Mouse (Mus musculus): ENCODE results near the gene Ptms. TPM values are rescaled to one million over a fixed set of nuclear protein-coding genes. Genes with fewer than 3 reads are reported as not detected.

Ptms gene
- polyA plus RNA-seq, 1 experiment from 2014 or later, result 609 TPM

GRCm38 (mm10) chr6:124932314-124932695 lies 12.4 kb upstream of the Ptms start:
- Histone ChIP-seq H3K36me3 (ENCODE audit: control insufficient read depth, insufficient read depth, low read length) (peaks cover 28% of the 10 kb centered on the region), H3K27ac (ENCODE audit: low read depth, low read length) (peak overlapping the region; percentile 98), H3K4me3 (ENCODE audit: low read length) (peak overlapping the region; percentile 97), H3K9ac (ENCODE audit: low read depth, low read length) (peak overlapping the region; percentile 99), H3K4me1 (ENCODE audit: control insufficient read depth, insufficient read depth, low read depth, low read length) (peaks cover 18% of the 10 kb centered on the region), H3K4me2 (ENCODE audit: low read length) (peak overlapping the region; percentile 69), H3K27me3 (replicated peaks; ENCODE audit: control insufficient read depth, insufficient read depth, low read length) (no peaks in the 10 kb centered on the region), H3K9me3 (ENCODE audit: control insufficient read depth, low read length) (no peaks in the 10 kb centered on the region)
- whole genome bisulfite sequencing, result 43% methylated on average over 12 of the region's 12 CpGs
- no peak for ATAC-seq

DNA sequence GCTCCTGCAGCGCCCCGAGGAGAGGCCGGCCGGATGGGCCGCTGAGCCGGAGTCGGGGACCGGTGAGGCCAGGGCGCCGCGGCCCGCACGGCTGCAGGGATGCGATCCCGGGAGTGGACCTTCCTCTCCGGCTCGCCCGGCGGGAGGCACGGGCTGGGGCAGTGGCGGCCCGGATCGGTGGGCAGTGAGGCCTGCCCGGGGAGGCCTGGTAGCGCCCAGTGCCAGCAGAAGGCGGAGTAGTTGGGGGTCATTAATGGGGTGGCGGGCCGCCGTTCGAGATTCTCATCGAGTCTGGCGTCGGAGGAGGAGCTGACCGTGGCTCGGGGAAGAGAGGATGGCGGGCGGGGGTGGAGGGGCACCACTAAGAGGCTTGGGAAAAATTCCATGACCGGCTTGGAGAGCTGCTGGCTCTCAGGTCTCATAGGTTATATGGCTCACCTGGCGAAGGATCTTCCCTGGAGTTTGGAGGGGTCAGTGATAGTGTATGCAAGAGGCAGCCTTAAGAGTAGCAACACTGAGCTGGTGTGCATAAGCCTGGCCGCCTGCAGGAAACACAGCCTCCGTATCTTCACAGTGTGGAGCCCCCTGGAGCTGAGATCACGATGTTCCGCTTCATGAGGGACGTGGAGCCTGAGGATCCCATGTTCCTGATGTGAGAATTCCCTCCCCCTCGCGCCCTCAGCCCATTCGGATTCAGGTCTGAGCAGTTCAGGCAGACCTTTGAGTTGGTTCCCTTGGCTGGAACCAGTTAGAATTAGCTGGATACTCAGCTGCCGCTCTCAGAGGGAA lies 11.8 kb upstream of the Ptms start:
- Histone ChIP-seq H3K4me2 (ENCODE audit: low read length) (peak overlapping the region; percentile 69), H3K9me3 (ENCODE audit: control insufficient read depth, low read length) (no peaks in the 10 kb centered on the region), H3K9ac (ENCODE audit: low read depth, low read length) (peak overlapping the region; percentile 99), H3K36me3 (ENCODE audit: control insufficient read depth, insufficient read depth, low read length) (peaks cover 28% of the 10 kb centered on the region), H3K4me1 (ENCODE audit: control insufficient read depth, insufficient read depth, low read depth, low read length) (peaks cover 18% of the 10 kb centered on the region), H3K4me3 (ENCODE audit: low read length) (peak overlapping the region; percentile 97), H3K27me3 (replicated peaks; ENCODE audit: control insufficient read depth, insufficient read depth, low read length) (no peaks in the 10 kb centered on the region), H3K27ac (ENCODE audit: low read depth, low read length) (peak overlapping the region; percentile 98)
- under 1% methylated on average over 48 of the region's 48 CpGs for WGBS
- peak; percentile 55 for ATAC-seq

DNA sequence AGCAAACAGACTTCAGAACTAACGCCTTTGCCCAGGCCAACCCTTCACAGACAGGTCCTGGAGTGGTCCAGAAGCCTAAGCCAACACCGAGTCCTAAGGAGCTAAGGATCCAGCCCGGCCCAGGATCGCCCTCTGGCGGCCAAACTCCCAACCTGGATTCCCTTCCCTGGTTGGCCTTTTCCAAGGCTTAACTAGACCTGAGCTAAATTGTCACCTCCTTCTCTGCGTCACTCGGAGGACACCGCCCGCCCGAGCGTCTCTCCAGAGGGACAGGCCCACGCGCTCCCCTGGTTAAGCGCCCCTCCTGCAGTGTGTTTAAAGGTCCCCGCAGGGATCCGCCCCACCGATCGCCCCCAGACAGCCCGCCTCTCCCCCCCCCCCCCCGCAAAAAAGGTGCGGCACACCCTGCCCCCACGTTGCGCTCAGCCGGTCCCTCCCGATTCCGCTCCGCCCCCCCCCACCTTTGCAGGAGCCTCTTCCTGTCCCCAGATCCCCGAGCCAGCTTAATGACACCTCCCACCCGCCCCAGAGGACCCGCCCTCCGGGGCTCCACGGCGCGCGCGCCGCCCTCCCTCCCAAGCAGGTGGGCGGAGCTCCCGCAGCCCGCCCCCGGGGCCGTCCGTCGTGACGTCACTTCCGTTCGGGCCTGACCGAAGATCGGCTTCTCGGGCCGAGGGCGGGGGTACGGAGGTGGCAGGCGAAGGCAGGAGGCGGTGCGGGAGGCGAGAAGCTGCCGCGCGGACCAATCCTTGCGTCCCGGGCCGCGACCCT lies 11.0 kb upstream of the Ptms start, which contains the start of gene Mlf2:
TSS of gene Mlf2 (plus strand) at position 633 of the 771 bp plus-strand sequence.
- H3K4me2 ChIP-seq (ENCODE audit: low read length), result peak within 1 kb of the TSS; percentile 69
- H3K9ac ChIP-seq (ENCODE audit: low read depth, low read length), result peak within 1 kb of the TSS; percentile 99
- H3K27ac ChIP-seq (ENCODE audit: low read depth, low read length), result peak within 1 kb of the TSS; percentile 98
- ATAC-seq, result peak; percentile 96
- H3K36me3 ChIP-seq (ENCODE audit: control insufficient read depth, insufficient read depth, low read length), result peaks cover 22% of the 10 kb centered on the region
- H3K9me3 ChIP-seq (ENCODE audit: control insufficient read depth, low read length), result no peaks in the 10 kb centered on the region
- peaks cover 18% of the 10 kb centered on the region for H3K4me1 ChIP-seq (ENCODE audit: control insufficient read depth, insufficient read depth, low read depth, low read length)
- WGBS, result under 1% methylated on average over 53 of the region's 64 CpGs
- no peaks in the 10 kb centered on the region for H3K27me3 ChIP-seq (replicated peaks; ENCODE audit: control insufficient read depth, insufficient read depth, low read length)
- H3K4me3 ChIP-seq (ENCODE audit: low read length), result peak within 1 kb of the TSS; percentile 97

DNA sequence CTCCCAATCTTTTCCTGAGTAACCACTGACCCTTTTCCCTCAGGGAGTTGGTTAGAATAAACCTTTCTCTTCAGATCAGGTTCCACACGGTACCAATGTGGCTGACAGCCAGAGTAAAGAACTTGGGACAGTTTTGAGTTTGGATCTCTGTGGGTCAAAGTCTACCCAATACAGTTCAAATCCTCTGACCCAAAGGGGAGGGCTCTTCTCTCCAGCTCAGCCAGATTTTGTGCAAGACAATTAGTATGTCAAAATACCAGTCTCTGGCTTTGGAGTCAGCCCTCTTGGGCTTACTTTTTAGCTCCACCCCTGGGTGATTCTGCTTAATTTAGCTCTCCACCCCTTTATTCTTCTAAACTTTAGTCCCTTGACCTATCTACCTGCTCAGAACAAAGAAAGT lies 10.3 kb upstream of the Ptms start:
- Histone ChIP-seq H3K27ac (ENCODE audit: low read depth, low read length) (peak overlapping the region; percentile 98), H3K4me2 (ENCODE audit: low read length) (peak overlapping the region; percentile 53), H3K9me3 (ENCODE audit: control insufficient read depth, low read length) (no peaks in the 10 kb centered on the region), H3K4me1 (ENCODE audit: control insufficient read depth, insufficient read depth, low read depth, low read length) (peaks cover 18% of the 10 kb centered on the region), H3K9ac (ENCODE audit: low read depth, low read length) (peak overlapping the region; percentile 99), H3K4me3 (ENCODE audit: low read length) (peak overlapping the region; percentile 97), H3K36me3 (ENCODE audit: control insufficient read depth, insufficient read depth, low read length) (peaks cover 16% of the 10 kb centered on the region), H3K27me3 (replicated peaks; ENCODE audit: control insufficient read depth, insufficient read depth, low read length) (no peaks in the 10 kb centered on the region)
- 37% methylated on average over 1 of the region's 1 CpGs for WGBS
- ATAC-seq, result no peak

DNA sequence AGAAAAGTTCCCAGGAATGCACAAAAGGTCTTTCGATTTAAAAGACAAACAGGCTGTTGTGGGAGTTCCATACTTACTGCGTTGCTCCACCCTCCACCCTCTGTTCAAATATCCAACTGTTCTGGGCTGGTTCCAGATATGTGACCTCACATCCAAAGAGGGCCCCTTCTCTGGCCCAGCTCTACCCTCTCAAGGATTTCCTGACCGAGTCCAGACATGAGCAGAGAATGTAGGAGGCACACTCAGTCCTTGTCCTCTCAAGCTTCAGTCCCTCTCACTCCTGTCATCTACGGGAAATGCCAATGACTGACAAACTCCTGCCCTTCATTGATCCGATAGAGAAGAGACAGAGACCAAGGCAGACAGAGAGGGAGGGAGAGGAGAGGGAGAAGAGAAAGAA lies 6.0 kb upstream of the Ptms start:
- no peak overlapping the region for H3K27ac ChIP-seq (ENCODE audit: low read depth, low read length)
- WGBS, result 48% methylated on average over 5 of the region's 5 CpGs
- no peak for ATAC-seq

DNA sequence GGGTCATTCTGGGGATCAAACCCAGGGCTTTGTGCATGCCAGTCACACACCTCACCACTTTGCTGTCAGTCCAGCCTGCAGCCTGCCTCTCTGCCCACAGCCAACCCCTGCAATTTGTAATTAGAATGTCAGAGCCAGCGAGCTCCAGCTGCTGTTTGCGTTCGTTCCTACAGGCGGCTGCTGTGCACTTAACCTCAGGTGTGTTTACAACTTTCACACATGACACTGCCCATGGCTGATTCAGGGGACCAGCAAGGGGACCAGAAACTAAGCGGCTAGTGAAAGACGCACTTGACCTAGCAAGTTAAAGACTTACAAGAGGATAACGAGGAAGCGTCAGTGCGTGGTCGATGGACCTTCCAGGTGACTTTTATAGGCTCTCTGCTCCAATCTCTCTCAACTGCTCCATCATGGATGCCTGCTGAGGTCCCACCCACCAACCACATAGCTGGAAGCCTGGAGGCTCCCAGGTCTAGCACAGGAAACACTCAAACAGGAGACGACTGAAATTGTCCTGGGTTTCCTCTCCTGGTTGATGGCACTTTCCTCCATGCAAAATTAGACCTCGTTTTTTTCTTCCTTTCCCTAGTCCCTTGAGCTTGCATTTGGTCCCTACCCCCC lies 5.4 kb upstream of the Ptms start:
- no peak overlapping the region for H3K4me3 ChIP-seq (ENCODE audit: low read length)
- H3K4me2 ChIP-seq (ENCODE audit: low read length), result no peak overlapping the region
- H3K27me3 ChIP-seq (replicated peaks; ENCODE audit: control insufficient read depth, insufficient read depth, low read length), result no peaks in the 10 kb centered on the region
- no peak overlapping the region for H3K27ac ChIP-seq (ENCODE audit: low read depth, low read length)
- WGBS, result 41% methylated on average over 12 of the region's 12 CpGs
- H3K4me1 ChIP-seq (ENCODE audit: control insufficient read depth, insufficient read depth, low read depth, low read length), result peaks cover 7% of the 10 kb centered on the region
- H3K9me3 ChIP-seq (ENCODE audit: control insufficient read depth, low read length), result no peaks in the 10 kb centered on the region
- H3K36me3 ChIP-seq (ENCODE audit: control insufficient read depth, insufficient read depth, low read length), result no peaks in the 10 kb centered on the region
- no peak for ATAC-seq
- no peak overlapping the region for H3K9ac ChIP-seq (ENCODE audit: low read depth, low read length)

More for the DNA sequence above, 6.0 kb upstream of the Ptms start:
- H3K9ac ChIP-seq (ENCODE audit: low read depth, low read length), result no peak overlapping the region
- no peak overlapping the region for H3K4me3 ChIP-seq (ENCODE audit: low read length)
- H3K27me3 ChIP-seq (replicated peaks; ENCODE audit: control insufficient read depth, insufficient read depth, low read length), result no peaks in the 10 kb centered on the region
- H3K4me2 ChIP-seq (ENCODE audit: low read length), result no peak overlapping the region
- H3K36me3 ChIP-seq (ENCODE audit: control insufficient read depth, insufficient read depth, low read length), result no peaks in the 10 kb centered on the region
- no peaks in the 10 kb centered on the region for H3K9me3 ChIP-seq (ENCODE audit: control insufficient read depth, low read length)
- peaks cover 5% of the 10 kb centered on the region for H3K4me1 ChIP-seq (ENCODE audit: control insufficient read depth, insufficient read depth, low read depth, low read length)

- WGBS, result 64% methylated on average over 4 of the region's 4 CpGs
- Histone ChIP-seq H3K4me3 (ENCODE audit: low read length) (no peak overlapping the region), H3K4me1 (ENCODE audit: control insufficient read depth, insufficient read depth, low read depth, low read length) (peaks cover 18% of the 10 kb centered on the region), H3K9ac (ENCODE audit: low read depth, low read length) (no peak overlapping the region), H3K27me3 (replicated peaks; ENCODE audit: control insufficient read depth, insufficient read depth, low read length) (no peaks in the 10 kb centered on the region), H3K4me2 (ENCODE audit: low read length) (no peak overlapping the region), H3K27ac (ENCODE audit: low read depth, low read length) (peak overlapping the region; percentile 100; the same call in 1 of the 2 replicates), H3K9me3 (ENCODE audit: control insufficient read depth, low read length) (no peaks in the 10 kb centered on the region), H3K36me3 (ENCODE audit: control insufficient read depth, insufficient read depth, low read length) (no peaks in the 10 kb centered on the region)
- ATAC-seq, result no peak
Observed at GRCm38 (mm10) chr6:124921539-124921938, 1.6 kb upstream of the Ptms start.

GRCm38 (mm10) chr6:124920318-124921085 lies 599 bp upstream of the Ptms start:
- H3K36me3 ChIP-seq (ENCODE audit: control insufficient read depth, insufficient read depth, low read length), result no peaks in the 10 kb centered on the region
- H3K9ac ChIP-seq (ENCODE audit: low read depth, low read length), result peak overlapping the region; percentile 58
- H3K9me3 ChIP-seq (ENCODE audit: control insufficient read depth, low read length), result no peaks in the 10 kb centered on the region
- no peaks in the 10 kb centered on the region for H3K27me3 ChIP-seq (replicated peaks; ENCODE audit: control insufficient read depth, insufficient read depth, low read length)
- peaks cover 24% of the 10 kb centered on the region for H3K4me1 ChIP-seq (ENCODE audit: control insufficient read depth, insufficient read depth, low read depth, low read length)
- peak overlapping the region; percentile 38 for H3K4me3 ChIP-seq (ENCODE audit: low read length)
- no peak for ATAC-seq
- H3K27ac ChIP-seq (ENCODE audit: low read depth, low read length), result peak overlapping the region; percentile 100
- WGBS, result 23% methylated on average over 9 of the region's 9 CpGs
- H3K4me2 ChIP-seq (ENCODE audit: low read length), result peak overlapping the region; percentile 97
